Comparison of ENCODE assay signal across 13 mouse cellular contexts in the genomic region with DNA sequence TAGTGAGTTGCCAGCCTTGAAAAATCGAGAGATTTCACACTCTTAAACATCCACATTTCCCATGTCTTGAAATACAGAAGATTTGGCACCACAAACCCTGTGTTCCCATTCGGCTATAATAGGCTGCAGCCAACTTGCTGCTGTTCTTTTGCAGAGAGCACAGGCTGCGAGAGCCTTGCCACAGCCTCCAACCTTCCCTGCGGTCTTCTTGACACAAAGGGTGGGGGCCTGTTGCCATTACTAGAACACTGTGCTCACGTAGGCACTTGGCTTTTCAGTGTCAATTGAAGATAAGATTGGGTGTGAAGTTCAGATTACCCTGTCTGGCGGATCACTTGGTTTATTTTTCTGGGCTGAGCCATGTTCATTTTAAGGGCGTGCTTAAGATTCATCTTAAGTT. TPM values are rescaled to one million over a fixed set of nuclear protein-coding genes. Genes with fewer than 3 reads are reported as not detected.
DNase-seq lines count a peak whose midpoint lies in the region; ATAC-seq lines count a peak whose summit lies in the region.
"Had no signal": no experiment of that assay in that cellular context is flagged by ENCODE, and none has a peak within 500 bp of the region (broad histone marks: within the 10 kb centered on the region; RNA-seq: fewer than 3 reads in every experiment).

No protein-coding gene starts in this region.

- peak; percentile 2 for DNase-seq in gastrocnemius, adult 18-20 months (ENCODE audit: low spot score)
- DNase-seq in gastrocnemius, postnatal 25 days: no peak
- DNase-seq in lung, postnatal 36 days: peak; percentile 35
- no peak for DNase-seq in lung, postnatal 4 days
- DNase-seq in midbrain, embryonic 14.5 days: no peak

- H3K9me3 ChIP-seq in liver, embryonic 15.5 days (replicated peaks): no peaks in the 10 kb centered on the region
- H3K9me3 ChIP-seq in midbrain, embryonic 14.5 days (ENCODE audit: control insufficient read depth, low read length): no peaks in the 10 kb centered on the region
- H3K9me3 ChIP-seq: embryonic facial prominence, embryonic 15.5 days; forebrain, embryonic 13.5 days; hindbrain, embryonic 10.5 days; limb, embryonic 15.5 days; neural tube, embryonic 15.5 days had no signal

- H3K4me1 ChIP-seq in liver, embryonic 15.5 days (replicated peaks): peaks cover 10% of the 10 kb centered on the region
- H3K4me1 ChIP-seq in midbrain, embryonic 14.5 days (ENCODE audit: control insufficient read depth, insufficient read depth, low read length): no peaks in the 10 kb centered on the region
- H3K4me1 ChIP-seq: embryonic facial prominence, embryonic 15.5 days; hindbrain, embryonic 10.5 days; limb, embryonic 15.5 days; neural tube, embryonic 15.5 days had no signal

- H3K36me3 ChIP-seq in liver, embryonic 15.5 days (replicated peaks): no peaks in the 10 kb centered on the region
- H3K36me3 ChIP-seq in midbrain, embryonic 14.5 days (ENCODE audit: control insufficient read depth, insufficient read depth, low read length): no peaks in the 10 kb centered on the region
- H3K36me3 ChIP-seq: embryonic facial prominence, embryonic 15.5 days; limb, embryonic 15.5 days; neural tube, embryonic 15.5 days had no signal

- WGBS in liver, embryonic 15.5 days (ENCODE audit: insufficient replicate concordance): 32% methylated on average over 7 of the region's 7 CpGs
- WGBS in midbrain, embryonic 14.5 days: 80% methylated on average over 7 of the region's 7 CpGs

- ATAC-seq in liver, embryonic 15.5 days (ENCODE audit: insufficient read depth): peak; percentile 91
- no peak for ATAC-seq in granulocyte monocyte progenitor cell, adult 5-6 weeks (replicated peaks; ENCODE audit: poor library complexity, severe bottlenecking)
- no peak for ATAC-seq in midbrain, embryonic 14.5 days (ENCODE audit: low FRiP score, low TSS enrichment)
- ATAC-seq: forebrain, embryonic 13.5 days had no signal

- peak overlapping the region; percentile 53 for H3K27ac ChIP-seq in liver, embryonic 15.5 days (replicated peaks)
- no peak overlapping the region for H3K27ac ChIP-seq in midbrain, embryonic 14.5 days (replicated peaks; ENCODE audit: low read depth, low read length)
- H3K27ac ChIP-seq: embryonic facial prominence, embryonic 15.5 days; forebrain, embryonic 13.5 days; hindbrain, embryonic 10.5 days; kidney, postnatal 0 days; limb, embryonic 15.5 days; neural tube, embryonic 15.5 days had no signal

- H3K9ac ChIP-seq in liver, embryonic 15.5 days: no peak overlapping the region
- no peak overlapping the region for H3K9ac ChIP-seq in midbrain, embryonic 14.5 days (replicated peaks; ENCODE audit: low read length)
- H3K9ac ChIP-seq: embryonic facial prominence, embryonic 15.5 days; forebrain, embryonic 13.5 days; limb, embryonic 15.5 days; neural tube, embryonic 15.5 days had no signal

- no peak overlapping the region for H3K4me3 ChIP-seq in liver, embryonic 15.5 days (replicated peaks)
- H3K4me3 ChIP-seq in midbrain, embryonic 14.5 days (replicated peaks; ENCODE audit: low read depth, low read length): no peak overlapping the region
- H3K4me3 ChIP-seq: embryonic facial prominence, embryonic 15.5 days; forebrain, embryonic 13.5 days; hindbrain, embryonic 10.5 days; limb, embryonic 15.5 days; neural tube, embryonic 15.5 days had no signal

- H3K27me3 ChIP-seq in liver, embryonic 15.5 days: no peaks in the 10 kb centered on the region
- no peaks in the 10 kb centered on the region for H3K27me3 ChIP-seq in midbrain, embryonic 14.5 days (ENCODE audit: control insufficient read depth, insufficient read depth, low read length)
- H3K27me3 ChIP-seq: embryonic facial prominence, embryonic 15.5 days; forebrain, embryonic 13.5 days; limb, embryonic 15.5 days; neural tube, embryonic 15.5 days had no signal

- H3K4me2 ChIP-seq in liver, embryonic 15.5 days: peak overlapping the region; percentile 38
- no peak overlapping the region for H3K4me2 ChIP-seq in midbrain, embryonic 14.5 days (ENCODE audit: low read length)
- H3K4me2 ChIP-seq: embryonic facial prominence, embryonic 15.5 days; forebrain, embryonic 13.5 days; limb, embryonic 15.5 days; neural tube, embryonic 15.5 days had no signal

RNA-seq across cellular contexts. Expression of gene Fhl1, which starts 24.8 kb away (rescaled TPM):
- total RNA-seq in gastrocnemius, adult 18-20 months (2021): 1,000 to 10,000 TPM; 1,822 to 2,163 TPM
- total RNA-seq in gastrocnemius, postnatal 25 days (2021): 1,000 to 10,000 TPM; 1,461 to 3,729 TPM
- 17.6 and 22.2 TPM in 2 replicates for polyA plus RNA-seq in liver, embryonic 15.5 days (2015; fragmentation: Nextera tagmentation; extraction: Ambion mirVana)
- total RNA-seq in granulocyte monocyte progenitor cell, adult 5-6 weeks (2014; fragmentation: Nextera tagmentation): not detected in 2 replicates
- total RNA-seq in granulocyte monocyte progenitor cell, adult 5-6 weeks (2017): not detected in 2 replicates
- 156 and 171 TPM in 2 replicates for polyA plus RNA-seq in midbrain, embryonic 14.5 days (2014; fragmentation: Nextera tagmentation; extraction: Ambion mirVana)

Comparison
In these comparisons a context has a peak if more than half of its experiments do, and no peak if none do; other contexts are left out.
1. DNase-seq: peak in gastrocnemius, adult 18-20 months (single experiment) and lung, postnatal 36 days (single experiment); none in gastrocnemius, postnatal 25 days (single experiment), lung, postnatal 4 days (0 of 2) and midbrain, embryonic 14.5 days (single experiment).
2. RNA of gene Fhl1, which starts 24.8 kb away (total RNA-seq): 1,461 to 3,729 TPM in gastrocnemius, postnatal 25 days and 1,822 to 2,163 TPM in gastrocnemius, adult 18-20 months; not detected in granulocyte monocyte progenitor cell, adult 5-6 weeks; every median in the first group is over 1,000 times any median in the second.